Mouse (Mus musculus): ENCODE data around the gene Spr. TPM values are rescaled to one million over a fixed set of nuclear protein-coding genes. Genes with fewer than 3 reads are reported as not detected.

Gene Spr
- polyA plus RNA-seq, 1 experiment from 2014 or later, result 101 TPM

DNA sequence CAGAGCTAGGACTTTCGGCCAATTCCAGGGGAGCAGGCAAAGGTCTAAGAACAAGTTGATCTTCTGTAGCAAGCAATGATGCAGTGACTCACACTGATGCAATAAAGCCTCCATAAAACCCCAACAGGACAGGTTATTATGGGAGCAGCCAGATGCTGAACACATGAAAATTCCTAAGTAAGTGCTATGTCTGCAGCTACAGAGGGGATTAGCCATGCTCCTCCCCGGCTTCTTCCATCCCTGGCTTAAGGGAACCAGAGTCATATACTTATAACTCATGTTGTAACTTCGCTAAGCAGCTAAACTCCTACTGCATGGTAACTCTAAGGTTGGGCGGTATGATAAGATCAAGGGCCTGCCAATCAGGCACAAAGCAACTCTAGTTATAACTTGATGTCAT, 50.1 kb downstream of the Spr start:
- Histone ChIP-seq H3K9me3 (ENCODE audit: control insufficient read depth, low read length) (no peaks in the 10 kb centered on the region), H3K9ac (ENCODE audit: low read depth, low read length) (no peak overlapping the region), H3K4me1 (ENCODE audit: control insufficient read depth, insufficient read depth, low read length) (no peaks in the 10 kb centered on the region), H3K36me3 (ENCODE audit: control insufficient read depth, insufficient read depth, low read length) (no peaks in the 10 kb centered on the region), H3K27ac (ENCODE audit: low read length) (no peak overlapping the region), H3K4me3 (ENCODE audit: low read length) (no peak overlapping the region), H3K27me3 (replicated peaks; ENCODE audit: control insufficient read depth, insufficient read depth, low read length) (no peaks in the 10 kb centered on the region), H3K4me2 (ENCODE audit: low read depth, low read length) (no peak overlapping the region)
- 53% methylated on average over 4 of the region's 4 CpGs for WGBS
- peak; percentile 85 for ATAC-seq

DNA sequence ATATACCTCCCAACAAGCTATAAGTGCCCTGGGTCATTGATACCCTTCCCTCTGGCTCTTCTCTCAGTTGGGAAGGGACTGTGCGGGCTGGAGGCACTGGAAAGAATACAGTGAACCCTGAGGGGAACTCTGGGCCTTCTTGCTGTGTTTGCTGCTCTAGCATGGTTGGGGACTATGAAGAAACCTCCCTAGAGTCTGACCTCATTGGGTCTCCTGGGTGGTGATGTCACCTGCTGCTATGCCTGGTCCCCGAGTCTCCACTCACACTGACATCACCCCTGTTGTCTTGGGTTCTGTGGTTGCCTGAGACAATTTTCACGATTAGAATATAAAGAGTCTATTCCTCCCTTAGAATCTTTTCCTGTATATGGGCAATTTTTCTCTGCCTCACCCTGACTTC, 50.9 kb downstream of the Spr start:
- H3K27me3 ChIP-seq (replicated peaks; ENCODE audit: control insufficient read depth, insufficient read depth, low read length), result no peaks in the 10 kb centered on the region
- H3K4me1 ChIP-seq (ENCODE audit: control insufficient read depth, insufficient read depth, low read length), result no peaks in the 10 kb centered on the region
- no peak overlapping the region for H3K4me3 ChIP-seq (ENCODE audit: low read length)
- 78% methylated on average over 3 of the region's 3 CpGs for WGBS
- ATAC-seq, result no peak
- no peak overlapping the region for H3K4me2 ChIP-seq (ENCODE audit: low read depth, low read length)
- no peaks in the 10 kb centered on the region for H3K9me3 ChIP-seq (ENCODE audit: control insufficient read depth, low read length)
- no peaks in the 10 kb centered on the region for H3K36me3 ChIP-seq (ENCODE audit: control insufficient read depth, insufficient read depth, low read length)
- H3K9ac ChIP-seq (ENCODE audit: low read depth, low read length), result no peak overlapping the region
- no peak overlapping the region for H3K27ac ChIP-seq (ENCODE audit: low read length)

Other genes starting within 250 kb of the Spr start
- 17.9 and 18.8 TPM in 2 replicates for gene Exoc6b, start 68.3 kb downstream of the Spr start, polyA plus RNA-seq (2015; fragmentation: Nextera tagmentation; extraction: Ambion mirVana)
- 0.10 TPM in 1 of 2 replicates, not detected in the other for gene Emx1, start 49.7 kb upstream of the Spr start, polyA plus RNA-seq (2015; fragmentation: Nextera tagmentation; extraction: Ambion mirVana)
- gene Sfxn5, start 195.7 kb upstream of the Spr start, polyA plus RNA-seq (2015; fragmentation: Nextera tagmentation; extraction: Ambion mirVana), result 5.3 and 7.2 TPM in 2 replicates
- gene Rab11fip5, start 236.9 kb upstream of the Spr start, polyA plus RNA-seq (2015; fragmentation: Nextera tagmentation; extraction: Ambion mirVana), result 15.6 and 20.9 TPM in 2 replicates